Mouse (Mus musculus) B cell, adult (primary cell): ENCODE results near the gene Bcl2a1c. TPM values are rescaled to one million over a fixed set of nuclear protein-coding genes. Genes with fewer than 3 reads are reported as not detected.

Source experiments
- total RNA-seq: library from RNA; stranded (reverse); gene quantifications from 4 replicates; pipeline ENCODE4 v1.2.4, GENCODE M21; 2023; ENCODE audit not compliant: inconsistent age

Gene Bcl2a1c
- total RNA-seq: 2.1 to 4.5 TPM in 2 of 4 replicates, not detected in the others

GRCm38 (mm10) chr9:114329855-114330254 is at the start of gene Bcl2a1c:
TSS of gene Bcl2a1c (plus strand) at chr9:114330135.

Other genes with a start within 250 kb of the Bcl2a1c start
- gene Crtap, start 60.5 kb downstream of the Bcl2a1c start, total RNA-seq: 5.1 to 9.0 TPM (median 7.1 TPM) in 4 replicates
- 19.6 to 24.1 TPM (median 21.5 TPM) in 4 replicates for gene Glb1, start 70.9 kb downstream of the Bcl2a1c start, total RNA-seq
- gene Tmppe, start 71.0 kb downstream of the Bcl2a1c start, total RNA-seq: 7.6 to 11.6 TPM (median 10.0 TPM) in 4 replicates
- not detected in 4 replicates for gene Ccr4, start 174.8 kb downstream of the Bcl2a1c start, total RNA-seq
- gene C130032M10Rik, start 185.6 kb downstream of the Bcl2a1c start, total RNA-seq: not detected in 4 replicates
- gene Trim71, start 234.2 kb downstream of the Bcl2a1c start, total RNA-seq: not detected in 4 replicates